Comparison of ENCODE assay signal across 9 mouse cellular contexts in genomic region chr14:29696131-29696530, GRCm38 (mm10). TPM values are rescaled to one million over a fixed set of nuclear protein-coding genes. Genes with fewer than 3 reads are reported as not detected.
A peak's percentile ranks its signal among the peaks of the same experiment; 100 is the strongest.
DNase-seq lines count a peak whose midpoint lies in the region; ATAC-seq and TF ChIP-seq lines count a peak whose summit lies in the region.
"Had no signal": no experiment of that assay in that cellular context is flagged by ENCODE, and none has a peak within 500 bp of the region (broad histone marks: within the 10 kb centered on the region; RNA-seq: fewer than 3 reads in every experiment).

No protein-coding gene starts in this region.

- H3K9ac ChIP-seq in forebrain, embryonic 12.5 days: no peak overlapping the region
- H3K9ac ChIP-seq in kidney, postnatal 0 days (ENCODE audit: low read depth, low read length): no peak overlapping the region
- no peak overlapping the region for H3K9ac ChIP-seq in limb, embryonic 13.5 days

- DNase-seq in heart, postnatal 10 days: peak; percentile 24 to 28
- no peak for DNase-seq in heart, embryonic 10.5 days (ENCODE audit: low spot score)
- peak; percentile 68 for DNase-seq in kidney, postnatal 0 days (ENCODE audit: low spot score)
- peak; percentile 16 for DNase-seq in ovary, postnatal 36 days (ENCODE audit: low spot score)
- no peak for DNase-seq in thymus, adult 18-20 months

- no peak overlapping the region for H3K4me3 ChIP-seq in heart, embryonic 10.5 days
- H3K4me3 ChIP-seq in forebrain, embryonic 12.5 days (replicated peaks): no peak overlapping the region
- H3K4me3 ChIP-seq in kidney, postnatal 0 days (replicated peaks; ENCODE audit: low read depth, low read length): no peak overlapping the region
- H3K4me3 ChIP-seq in limb, embryonic 13.5 days: no peak overlapping the region

- no peak overlapping the region for H3K27ac ChIP-seq in heart, embryonic 10.5 days
- H3K27ac ChIP-seq in forebrain, embryonic 12.5 days: no peak overlapping the region
- H3K27ac ChIP-seq in kidney, postnatal 0 days: no peak overlapping the region
- H3K27ac ChIP-seq in limb, embryonic 13.5 days: no peak overlapping the region

- H3K36me3 ChIP-seq in heart, embryonic 10.5 days: no peaks in the 10 kb centered on the region
- H3K36me3 ChIP-seq in forebrain, embryonic 12.5 days (replicated peaks): no peaks in the 10 kb centered on the region
- no peaks in the 10 kb centered on the region for H3K36me3 ChIP-seq in kidney, postnatal 0 days (ENCODE audit: insufficient read depth, low read length)
- H3K36me3 ChIP-seq in limb, embryonic 13.5 days: no peaks in the 10 kb centered on the region

- WGBS in heart, embryonic 10.5 days: 8% methylated on average over 3 of the region's 3 CpGs
- WGBS in forebrain, embryonic 12.5 days: 11% methylated on average over 3 of the region's 3 CpGs
- WGBS in kidney, postnatal 0 days: 11% methylated on average over 3 of the region's 3 CpGs
- 10% methylated on average over 3 of the region's 3 CpGs for WGBS in limb, embryonic 13.5 days

- no peak overlapping the region for H3K4me2 ChIP-seq in forebrain, embryonic 12.5 days
- H3K4me2 ChIP-seq in kidney, postnatal 0 days (ENCODE audit: low read length): no peak overlapping the region
- no peak overlapping the region for H3K4me2 ChIP-seq in limb, embryonic 13.5 days (replicated peaks)

- TF ChIP-seq CTCF in kidney, postnatal 0 days (IDR thresholded peaks at IDR 0.05; ENCODE audit: low read depth): peak; percentile 74

- no peaks in the 10 kb centered on the region for H3K4me1 ChIP-seq in heart, embryonic 10.5 days
- H3K4me1 ChIP-seq in forebrain, embryonic 12.5 days: peaks cover 8% of the 10 kb centered on the region; the same call in 1 of the 2 replicates
- no peaks in the 10 kb centered on the region for H3K4me1 ChIP-seq in kidney, postnatal 0 days (replicated peaks; ENCODE audit: insufficient read depth, low read length)
- H3K4me1 ChIP-seq in limb, embryonic 13.5 days: peaks cover 4% of the 10 kb centered on the region; the same call in 1 of the 2 replicates

- ATAC-seq in cerebellum, adult (ENCODE audit: insufficient number of reproducible peaks, low FRiP score, low TSS enrichment): peak; percentile 32
- peak; percentile 70 for ATAC-seq in forebrain, embryonic 12.5 days (ENCODE audit: low FRiP score)
- no peak; the same call in 1 of the 2 replicates for ATAC-seq in kidney, postnatal 0 days (replicated peaks; ENCODE audit: low FRiP score, low read depth)
- peak; percentile 24; the same call in 1 of the 2 replicates for ATAC-seq in limb, embryonic 13.5 days (ENCODE audit: low FRiP score, low read depth)

- H3K27me3 ChIP-seq in heart, embryonic 10.5 days (ENCODE audit: insufficient read depth, poor library complexity, severe bottlenecking): peaks cover 6% of the 10 kb centered on the region; the same call in 1 of the 2 replicates
- H3K27me3 ChIP-seq in forebrain, embryonic 12.5 days: no peaks in the 10 kb centered on the region
- no peaks in the 10 kb centered on the region for H3K27me3 ChIP-seq in kidney, postnatal 0 days (ENCODE audit: insufficient read depth, low read length)
- peaks cover 9% of the 10 kb centered on the region for H3K27me3 ChIP-seq in limb, embryonic 13.5 days

- intact Hi-C loops in heart, postnatal 10 days (cut with DNase I): no loop called here

- no peaks in the 10 kb centered on the region for H3K9me3 ChIP-seq in heart, embryonic 10.5 days
- H3K9me3 ChIP-seq in forebrain, embryonic 12.5 days: no peaks in the 10 kb centered on the region
- no peaks in the 10 kb centered on the region for H3K9me3 ChIP-seq in kidney, postnatal 0 days (replicated peaks; ENCODE audit: low read length)
- no peaks in the 10 kb centered on the region for H3K9me3 ChIP-seq in limb, embryonic 13.5 days

RNA-seq across cellular contexts. Expression of gene Cacna2d3, which starts 25.5 kb away (rescaled TPM):
- total RNA-seq in heart, postnatal 10 days (2021): under 1 TPM; 0.41 to 0.52 TPM
- 1.1 and 1.3 TPM in 2 replicates for polyA plus RNA-seq in heart, embryonic 10.5 days (2016; fragmentation: Nextera tagmentation; extraction: Ambion mirVana)
- polyA plus RNA-seq in forebrain, embryonic 12.5 days (2016; fragmentation: Nextera tagmentation; extraction: Ambion mirVana): 10.9 and 15.3 TPM in 2 replicates
- polyA plus RNA-seq in kidney, postnatal 0 days (2015; fragmentation: Nextera tagmentation; extraction: Ambion mirVana): 1.8 and 2.1 TPM in 2 replicates
- 5.3 and 6.0 TPM in 2 replicates for polyA plus RNA-seq in limb, embryonic 13.5 days (2015; fragmentation: Nextera tagmentation; extraction: Ambion mirVana)
- total RNA-seq: MEL had no signal

Comparison
In these comparisons a context has a peak if more than half of its experiments do, and no peak if none do; other contexts are left out.
1. DNase-seq: peak in heart, postnatal 10 days (2 of 2), kidney, postnatal 0 days (single experiment) and ovary, postnatal 36 days (single experiment); none in heart, embryonic 10.5 days (single experiment) and thymus, adult 18-20 months (0 of 2).